Mouse (Mus musculus) mammary gland, adult 2 months (tissue): ENCODE results near the gene Fam161a. TPM values are rescaled to one million over a fixed set of nuclear protein-coding genes. Genes with fewer than 3 reads are reported as not detected.

Experiments used
- polyA plus RNA-seq: library from polyadenylated mRNA; depleted of rRNA; stranded (reverse); fragments of >200 nt; gene quantifications from 2 replicates; pipeline ENCODE4 v1.2.3, GENCODE M21; 2012; ENCODE audit warnings: low replicate concordance; rRNA removed

Gene Fam161a
- 0.63 and 2.3 TPM in 2 replicates for polyA plus RNA-seq

GRCm38 (mm10) chr11:23007481-23008180, at the start of gene Fam161a:
Gene Fam161a (plus strand): TSS chr11:23007531.

GRCm38 (mm10) chr11:22971835-22972709, 35.3 kb upstream of the Fam161a start, which contains the start of gene Zrsr1:
Gene Zrsr1 (plus strand): TSS chr11:22972005.

DNA sequence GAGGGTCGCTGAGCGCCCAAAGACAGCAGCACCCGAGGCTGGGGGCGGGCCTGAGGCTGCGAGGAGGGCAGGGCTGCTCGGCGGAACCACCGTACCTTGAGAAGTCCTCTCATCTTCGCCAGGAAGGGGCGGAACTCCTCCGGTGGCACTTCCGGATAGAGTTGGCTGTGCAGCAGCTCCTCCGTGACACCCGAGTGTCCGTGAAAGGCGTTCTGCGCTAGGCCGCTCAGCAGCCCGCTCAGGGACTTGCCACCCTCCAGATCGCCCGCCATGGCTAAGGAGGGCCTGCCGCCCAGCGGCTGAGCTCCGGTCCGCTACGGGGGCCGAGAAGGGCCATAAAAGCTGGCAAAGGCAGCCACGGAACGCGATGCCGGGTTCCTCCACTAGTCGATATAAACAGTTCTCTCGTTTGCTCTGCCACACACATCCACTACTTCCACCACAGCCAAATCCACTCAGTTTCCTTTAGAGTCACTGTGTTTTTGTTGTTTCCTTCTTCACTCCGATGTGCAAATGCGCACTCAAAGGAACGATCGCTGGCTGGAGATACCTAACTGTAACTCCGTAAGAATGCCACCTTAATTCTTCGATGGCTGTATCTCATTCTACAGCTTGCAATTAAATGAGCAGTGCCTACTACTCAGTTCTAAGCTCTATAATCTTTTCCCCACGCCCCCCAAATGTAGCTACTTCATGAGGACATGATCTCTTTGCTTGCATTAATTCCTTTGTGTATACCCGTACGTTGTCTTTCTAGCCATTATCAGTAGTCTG, 25.2 kb upstream of the Fam161a start, which contains the start of the genes Gm28048 and Commd1:
Gm28048 (minus strand) TSS at position 107 of the 774 bp plus-strand sequence.
Commd1 (minus strand) TSS at position 399 of the 774 bp plus-strand sequence.

GRCm38 (mm10) chr11:22990393-22991126, 16.8 kb upstream of the Fam161a start, which contains the start of gene Cct4:
Gene Cct4 (plus strand): TSS chr11:22990519.

Other genes with a start within 250 kb of the Fam161a start
- gene B3gnt2, start 146.6 kb upstream of the Fam161a start, polyA plus RNA-seq = 11.2 and 12.7 TPM in 2 replicates
- 5.9 and 6.8 TPM in 2 replicates for gene Zrsr1, start 35.5 kb upstream of the Fam161a start, polyA plus RNA-seq
- gene Gm28048, start 25.4 kb upstream of the Fam161a start, polyA plus RNA-seq = 2.7 TPM in 1 of 2 replicates, not detected in the other
- gene Commd1, start 25.1 kb upstream of the Fam161a start, polyA plus RNA-seq = 4.0 and 12.3 TPM in 2 replicates
- gene Cct4, start 17.0 kb upstream of the Fam161a start, polyA plus RNA-seq = 65.1 and 281 TPM in 2 replicates
- 4.7 and 5.3 TPM in 2 replicates for gene Xpo1, start 248.5 kb downstream of the Fam161a start, polyA plus RNA-seq